Mouse (Mus musculus) kidney, embryonic 16.5 days (tissue): ENCODE data around the gene Rbm38. TPM values are rescaled to one million over a fixed set of nuclear protein-coding genes. Genes with fewer than 3 reads are reported as not detected.

Experiments used
- ATAC-seq: fragments of 200-750 bp; cut with Nextera tagmentation; 2 replicates; pipeline ENCODE4 v1.8.0; 2017; ENCODE audit warnings: moderate TSS enrichment; ENCODE audit not compliant: low FRiP score, low TSS enrichment
- H3K27ac ChIP-seq: fragments of 300-500 bp; sonication (generic); 2 replicates; pipeline ENCODE4 v1.5.1; 2014; ENCODE audit warnings: low read length
- H3K27me3 ChIP-seq: fragments of 300-500 bp; sonication (generic); 2 replicates; pipeline ENCODE4 v1.6.1; 2014; ENCODE audit warnings: low read length, control low read depth, mixed read lengths; ENCODE audit not compliant: insufficient read depth
- H3K36me3 ChIP-seq: fragments of 300-500 bp; sonication (generic); 2 replicates; pipeline ENCODE4 v1.6.1; 2014; ENCODE audit warnings: low read length, control low read depth, mixed read lengths; ENCODE audit not compliant: insufficient read depth
- H3K4me1 ChIP-seq: fragments of 300-500 bp; sonication (generic); 2 replicates; pipeline ENCODE4 v1.6.1; 2014; ENCODE audit warnings: low read length, control low read depth, mixed read lengths; ENCODE audit not compliant: insufficient read depth
- H3K4me2 ChIP-seq: fragments of 300-500 bp; sonication (generic); replicated peaks from 2 replicates; pipeline ENCODE4 v1.6.1; 2014; ENCODE audit warnings: low read depth, low read length
- H3K4me3 ChIP-seq: fragments of 300-500 bp; sonication (generic); 2 replicates; pipeline ENCODE4 v1.5.1; 2014; ENCODE audit warnings: mild to moderate bottlenecking, low read length
- H3K9ac ChIP-seq: fragments of 300-500 bp; sonication (generic); replicated peaks from 2 replicates; pipeline ENCODE4 v1.6.1; 2014; ENCODE audit warnings: low read length
- H3K9me3 ChIP-seq: fragments of 300-500 bp; sonication (generic); 2 replicates; pipeline ENCODE4 v1.6.1; 2016; ENCODE audit warnings: low read length, control low read depth
- WGBS: fragments of 180-500 bp; shearing (Covaris S2); extraction: QIAGEN DNeasy Blood & Tissue Kit; methylation state at CpG from one replicate; pipeline ENCODE4 v1.1.7; 2014; 5-methylcytosine and 5-hydroxymethylcytosine counted together
- polyA plus RNA-seq: library from polyadenylated mRNA; unstranded; fragments of >200 nt; fragmentation: Nextera tagmentation; extraction: Ambion mirVana; gene quantifications from 2 replicates; pipeline ENCODE4 v1.2.1, GENCODE M21; 2015

Rbm38 gene
- polyA plus RNA-seq, result 35.4 and 37.0 TPM in 2 replicates

DNA sequence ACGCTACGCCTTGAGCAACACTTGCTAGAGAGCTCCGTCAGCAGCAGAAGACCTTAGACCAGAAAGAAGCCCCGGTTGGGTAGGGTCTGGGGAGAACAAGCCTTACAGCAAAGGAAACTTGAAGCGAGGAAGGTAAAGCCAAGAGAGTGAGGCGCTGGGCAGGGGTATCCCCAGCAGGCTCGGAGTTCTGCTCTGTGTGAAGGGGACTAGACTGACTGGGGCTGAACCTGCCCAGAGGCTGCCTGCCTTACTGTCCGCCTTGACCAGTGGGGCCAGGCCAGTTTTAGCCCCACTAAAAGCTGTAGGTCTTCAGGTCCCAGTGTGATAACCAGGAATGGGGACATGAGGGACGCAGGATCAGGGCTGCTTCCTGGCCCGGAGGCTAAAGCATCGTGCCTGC, at the start of gene Rbm38:
TSS of gene Rbm38 (plus strand) at position 69 of the 400 bp plus-strand sequence.
- peak within 1 kb of the TSS; percentile 78 for H3K4me3 ChIP-seq
- peak within 1 kb of the TSS; percentile 59 for H3K9ac ChIP-seq
- ATAC-seq, result no peak
- H3K9me3 ChIP-seq, result no peaks in the 10 kb centered on the region
- peaks cover 9% of the 10 kb centered on the region for H3K36me3 ChIP-seq
- WGBS, result 35% methylated on average over 11 of the region's 11 CpGs
- H3K27me3 ChIP-seq, result peaks cover 9% of the 10 kb centered on the region; the same call in 1 of the 2 replicates
- H3K27ac ChIP-seq, result no peak within 1 kb of the TSS
- peak within 1 kb of the TSS; percentile 89 for H3K4me2 ChIP-seq
- peaks cover 47% of the 10 kb centered on the region for H3K4me1 ChIP-seq

DNA sequence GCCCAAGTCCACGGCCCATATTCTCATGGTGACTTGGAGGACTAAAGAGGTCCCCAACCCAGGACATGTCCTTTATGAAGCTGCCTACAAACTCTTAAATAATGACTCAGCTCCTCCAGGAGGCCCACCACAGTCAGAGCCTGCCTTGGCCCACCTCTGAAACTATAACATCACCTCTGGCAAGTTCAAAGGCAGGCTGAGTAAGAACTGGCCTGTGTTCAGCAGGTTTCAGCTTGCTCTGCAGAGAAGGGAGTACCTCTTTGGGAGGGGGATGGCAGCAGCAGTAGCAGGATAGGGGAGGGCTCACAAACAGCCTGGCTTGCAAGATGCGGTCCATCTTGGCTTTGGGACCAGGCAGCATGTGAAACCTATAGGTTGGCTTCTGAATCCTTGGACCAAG, 48.4 kb upstream of the Rbm38 start:
- H3K36me3 ChIP-seq, result no peaks in the 10 kb centered on the region
- H3K27ac ChIP-seq, result no peak overlapping the region
- peaks cover 7% of the 10 kb centered on the region for H3K4me1 ChIP-seq
- no peaks in the 10 kb centered on the region for H3K27me3 ChIP-seq
- WGBS, result 71% methylated on average over 2 of the region's 2 CpGs
- no peak overlapping the region for H3K4me3 ChIP-seq
- no peaks in the 10 kb centered on the region for H3K9me3 ChIP-seq
- no peak for ATAC-seq
- no peak overlapping the region for H3K9ac ChIP-seq
- H3K4me2 ChIP-seq, result no peak overlapping the region

DNA sequence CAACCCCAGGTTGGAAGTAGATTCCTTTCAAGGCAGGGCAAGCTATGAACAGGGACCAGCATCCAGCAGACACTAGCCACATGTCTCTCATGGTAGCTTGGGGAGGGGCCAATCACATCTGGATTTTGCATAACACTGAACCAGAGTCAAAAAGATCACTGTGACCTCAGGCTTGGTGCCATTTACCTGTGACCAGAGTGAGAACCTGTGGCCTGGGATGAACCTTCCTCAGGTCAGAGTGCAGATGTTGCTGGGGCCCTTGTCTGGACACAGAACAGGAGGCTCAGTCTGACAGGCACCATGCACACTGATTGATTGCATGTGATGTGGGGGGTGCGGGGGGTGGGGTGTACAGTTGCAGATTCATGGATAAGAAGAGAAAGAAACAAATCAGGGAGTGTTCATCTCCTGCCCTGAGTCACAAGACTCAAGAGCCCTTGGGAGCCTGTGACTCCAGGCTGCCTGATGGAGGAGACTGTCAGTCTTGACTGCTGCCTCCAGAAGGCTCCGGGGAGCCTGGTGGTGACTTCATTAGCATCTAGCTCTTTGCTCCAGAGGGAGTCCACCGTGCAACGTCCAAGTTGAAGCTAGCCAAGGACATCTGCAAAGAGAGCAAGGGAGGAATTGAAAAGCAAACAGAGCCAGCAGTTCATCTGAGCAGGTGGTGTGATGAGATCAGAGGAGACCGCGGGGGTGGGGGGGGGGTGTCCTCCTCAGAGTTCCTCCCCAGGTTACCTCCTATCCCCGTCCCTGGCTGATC, 46.3 kb upstream of the Rbm38 start:
- Histone ChIP-seq H3K4me3 (no peak overlapping the region), H3K36me3 (no peaks in the 10 kb centered on the region), H3K4me2 (no peak overlapping the region), H3K4me1 (peaks cover 18% of the 10 kb centered on the region), H3K9ac (no peak overlapping the region), H3K27ac (no peak overlapping the region), H3K9me3 (no peaks in the 10 kb centered on the region), H3K27me3 (no peaks in the 10 kb centered on the region)
- no peak for ATAC-seq
- 10% methylated on average over 7 of the region's 7 CpGs for WGBS

DNA sequence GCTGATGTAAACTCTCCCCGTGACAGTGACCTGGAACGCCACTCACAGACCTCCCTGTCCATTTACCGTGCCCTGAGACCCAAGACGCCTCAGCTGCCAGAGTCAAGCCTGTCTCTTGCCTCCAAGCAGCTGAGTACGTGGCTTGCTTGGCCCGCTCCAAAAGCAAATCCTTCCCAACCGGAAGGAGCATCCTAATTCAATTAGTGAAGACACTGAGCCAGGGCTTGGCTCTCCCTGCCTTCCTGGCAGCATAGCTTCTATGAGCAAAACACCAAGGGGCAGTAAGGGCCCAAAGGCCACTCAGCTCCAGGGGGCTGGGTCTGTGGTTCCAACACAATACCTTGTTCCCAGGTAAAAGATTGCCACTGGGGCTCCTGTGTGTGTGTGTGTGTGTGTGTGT, 45.6 kb upstream of the Rbm38 start:
- Histone ChIP-seq H3K36me3 (no peaks in the 10 kb centered on the region), H3K4me2 (no peak overlapping the region), H3K27me3 (no peaks in the 10 kb centered on the region), H3K27ac (no peak overlapping the region), H3K4me1 (peaks cover 18% of the 10 kb centered on the region), H3K9me3 (0 out of 2 replicates have a peak, but pooled peaks cover under 1% of the 10 kb centered on the region), H3K4me3 (no peak overlapping the region), H3K9ac (no peak overlapping the region)
- 32% methylated on average over 7 of the region's 7 CpGs for WGBS
- no peak for ATAC-seq

DNA sequence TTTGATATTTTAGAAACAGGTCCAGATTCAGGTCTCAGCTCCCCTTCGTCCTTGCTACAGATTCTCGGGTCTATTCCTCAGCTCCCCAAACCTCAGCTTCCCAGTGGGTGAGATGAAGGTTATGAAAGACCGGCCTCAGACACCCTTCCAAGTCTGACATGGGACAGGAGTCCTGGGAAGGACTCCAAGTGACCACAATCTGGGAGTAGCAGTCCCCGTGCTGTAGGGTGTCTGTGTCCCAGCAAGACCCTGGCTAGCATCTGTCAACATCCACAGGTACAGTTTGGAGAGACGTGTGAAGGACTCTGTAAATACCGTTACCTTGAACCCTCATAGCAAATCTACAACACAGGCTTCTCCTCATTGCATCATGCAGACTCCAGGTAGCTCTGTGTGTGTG, 45.1 kb upstream of the Rbm38 start:
- WGBS, result 88% methylated on average over 6 of the region's 6 CpGs
- no peak overlapping the region for H3K27ac ChIP-seq
- no peak overlapping the region for H3K4me3 ChIP-seq
- H3K36me3 ChIP-seq, result no peaks in the 10 kb centered on the region
- H3K27me3 ChIP-seq, result no peaks in the 10 kb centered on the region
- H3K9ac ChIP-seq, result no peak overlapping the region
- H3K4me2 ChIP-seq, result no peak overlapping the region
- peaks cover 5% of the 10 kb centered on the region; the same call in 1 of the 2 replicates for H3K9me3 ChIP-seq
- peaks cover 18% of the 10 kb centered on the region for H3K4me1 ChIP-seq
- ATAC-seq, result no peak

DNA sequence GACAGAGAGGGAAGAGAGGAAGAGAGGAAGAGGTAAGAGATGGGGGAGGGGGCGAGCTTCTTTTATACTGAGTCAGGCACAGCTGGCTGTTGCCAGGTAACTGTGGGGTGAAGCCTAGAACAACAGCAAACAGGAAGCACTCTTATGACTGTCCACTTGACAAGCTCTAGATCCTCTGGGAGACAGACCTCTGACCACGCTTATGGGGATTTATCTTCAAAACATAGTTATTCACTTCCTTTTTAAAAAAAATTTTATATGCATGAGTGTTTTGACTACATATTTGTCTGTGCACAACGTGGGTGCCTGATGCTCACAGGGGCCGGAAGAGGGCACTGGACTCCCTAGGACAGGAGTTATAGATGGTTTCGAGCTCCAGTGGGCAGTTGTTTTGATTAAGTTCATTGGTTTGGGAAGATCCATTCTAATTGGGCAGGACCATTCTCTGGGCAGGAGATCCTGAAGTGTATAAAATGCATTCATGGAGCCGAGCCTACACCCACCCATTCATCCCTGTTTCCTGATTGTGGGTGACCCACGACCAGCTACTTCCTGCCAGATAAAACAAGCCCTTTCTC, 43.5 kb upstream of the Rbm38 start:
- Histone ChIP-seq H3K36me3 (no peaks in the 10 kb centered on the region), H3K27me3 (no peaks in the 10 kb centered on the region), H3K4me1 (peaks cover 18% of the 10 kb centered on the region), H3K4me3 (no peak overlapping the region), H3K27ac (no peak overlapping the region; the same call in 1 of the 2 replicates), H3K4me2 (peak overlapping the region; percentile 28), H3K9me3 (peaks cover 6% of the 10 kb centered on the region; the same call in 1 of the 2 replicates), H3K9ac (0 out of 2 replicates have a peak overlapping the region, but pooled peaks have one; percentile 44)
- 0 out of 2 replicates have a peak, but pooled peaks have one; percentile 21 for ATAC-seq
- whole genome bisulfite sequencing, result 20% methylated on average over 7 of the region's 7 CpGs

DNA sequence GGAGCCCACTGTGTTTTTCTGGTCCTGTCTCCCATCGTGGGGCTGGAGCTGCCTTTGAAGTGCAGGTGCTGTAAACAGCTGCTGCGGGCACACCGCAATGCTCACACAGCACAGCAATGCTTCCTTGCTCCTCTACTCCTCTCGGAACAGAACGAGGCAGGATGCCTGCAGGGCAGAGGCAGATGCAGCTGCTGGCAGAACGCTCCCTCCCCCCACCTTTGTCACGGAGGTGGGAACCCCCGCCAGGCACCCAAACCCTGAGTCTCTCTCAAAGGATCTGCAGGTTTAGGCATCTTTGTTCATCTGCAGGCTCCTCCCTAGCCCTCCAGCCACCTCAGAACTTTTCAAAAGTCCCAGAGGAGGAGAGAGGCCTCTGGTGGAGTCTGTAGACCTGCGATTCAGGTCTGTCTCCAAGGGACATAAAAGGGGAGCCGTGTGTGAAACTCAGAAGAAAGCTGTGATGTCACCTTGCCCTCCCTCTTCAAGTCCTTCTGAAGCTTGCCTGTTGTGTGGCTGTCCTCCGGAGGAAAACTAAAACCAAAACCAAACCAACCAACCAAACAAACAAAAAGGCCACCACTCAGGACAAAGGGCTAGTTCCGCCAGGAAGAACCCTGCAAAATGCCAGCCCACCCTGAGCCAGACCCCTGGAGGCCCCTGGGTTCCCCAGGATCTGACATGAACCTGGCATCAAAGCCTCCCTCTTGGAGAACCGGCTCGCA, 42.7 kb upstream of the Rbm38 start, which contains the start of gene Spo11:
TSS of gene Spo11 (plus strand) at position 292 of the 722 bp plus-strand sequence.
- peaks cover 6% of the 10 kb centered on the region; the same call in 1 of the 2 replicates for H3K9me3 ChIP-seq
- H3K9ac ChIP-seq, result peak within 1 kb of the TSS; percentile 44
- peaks cover 18% of the 10 kb centered on the region for H3K4me1 ChIP-seq
- H3K36me3 ChIP-seq, result no peaks in the 10 kb centered on the region
- 18% methylated on average over 14 of the region's 14 CpGs for WGBS
- H3K4me2 ChIP-seq, result peak within 1 kb of the TSS; percentile 28
- no peak within 1 kb of the TSS for H3K4me3 ChIP-seq
- H3K27ac ChIP-seq, result peak within 1 kb of the TSS; percentile 34; the same call in 1 of the 2 replicates
- H3K27me3 ChIP-seq, result no peaks in the 10 kb centered on the region
- ATAC-seq, result no peak

DNA sequence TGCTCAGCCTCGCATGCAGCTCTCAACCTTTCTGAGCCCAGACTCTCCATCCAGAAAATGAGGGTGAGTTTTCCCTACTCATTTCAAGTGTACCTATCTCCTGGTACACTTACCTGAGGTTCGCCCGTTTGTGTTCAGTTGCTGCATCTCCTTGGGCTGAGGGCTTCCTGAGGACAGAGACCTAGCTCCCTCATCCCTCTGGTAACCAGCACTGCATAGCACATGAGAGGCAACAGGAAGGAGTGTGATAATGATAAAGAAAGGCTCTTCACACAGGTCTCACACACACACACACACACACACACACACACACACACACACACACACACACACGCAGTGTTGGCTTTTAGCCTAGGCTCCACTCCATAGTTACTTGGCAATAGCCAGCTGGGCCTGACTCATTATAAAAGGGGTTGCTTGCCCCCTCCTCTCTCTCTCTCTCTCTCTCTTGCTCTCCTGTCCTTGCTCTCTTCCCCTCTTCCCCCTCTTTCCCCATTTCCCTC, 42.1 kb upstream of the Rbm38 start:
- Histone ChIP-seq H3K4me1 (peaks cover 18% of the 10 kb centered on the region), H3K36me3 (no peaks in the 10 kb centered on the region), H3K9ac (no peak overlapping the region), H3K9me3 (peaks cover 6% of the 10 kb centered on the region; the same call in 1 of the 2 replicates), H3K27ac (no peak overlapping the region), H3K4me2 (no peak overlapping the region), H3K27me3 (no peaks in the 10 kb centered on the region), H3K4me3 (no peak overlapping the region)
- WGBS, result 67% methylated on average over 4 of the region's 4 CpGs
- ATAC-seq, result no peak

DNA sequence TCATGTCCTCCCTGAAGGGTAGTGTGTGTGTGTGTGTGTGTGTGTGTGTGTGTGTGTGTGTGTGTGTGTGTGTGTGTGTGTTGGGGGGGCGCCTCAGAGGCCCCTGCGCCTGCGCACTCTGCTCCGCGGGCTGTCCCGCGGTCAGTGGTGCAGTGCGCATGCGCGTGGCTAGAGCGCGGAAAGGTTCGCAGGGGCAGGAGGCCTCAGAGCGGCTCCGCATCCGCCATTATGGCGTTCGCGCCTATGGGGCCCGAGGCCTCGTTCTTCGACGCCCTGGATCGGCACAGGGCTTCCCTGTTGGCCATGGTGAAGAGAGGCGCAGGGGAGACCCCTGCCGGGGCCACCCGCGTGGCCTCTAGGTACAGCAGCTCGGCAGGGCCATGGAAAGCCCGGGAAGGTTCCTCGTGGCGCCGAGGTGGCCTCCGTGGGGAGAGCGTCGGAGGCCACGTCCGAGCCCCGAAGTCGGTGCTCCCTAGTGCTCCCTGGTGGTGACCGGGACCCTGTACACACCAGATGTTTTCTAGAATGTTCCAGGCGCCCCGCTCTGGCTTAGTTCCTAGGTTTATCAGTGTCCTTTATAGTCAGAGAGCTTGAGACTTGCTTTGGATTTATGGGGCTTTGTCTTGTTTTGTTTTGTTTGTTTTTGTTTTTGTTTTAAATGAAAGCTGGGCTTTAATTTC, 40.5 kb upstream of the Rbm38 start:
- H3K27ac ChIP-seq, result no peak overlapping the region
- no peaks in the 10 kb centered on the region for H3K27me3 ChIP-seq
- no peaks in the 10 kb centered on the region for H3K36me3 ChIP-seq
- ATAC-seq, result no peak
- no peak overlapping the region for H3K4me2 ChIP-seq
- no peak overlapping the region for H3K9ac ChIP-seq
- peaks cover 18% of the 10 kb centered on the region for H3K4me1 ChIP-seq
- WGBS, result 96% methylated on average over 38 of the region's 43 CpGs
- H3K4me3 ChIP-seq, result no peak overlapping the region
- H3K9me3 ChIP-seq, result peaks cover 6% of the 10 kb centered on the region; the same call in 1 of the 2 replicates
